Mouse (Mus musculus): ENCODE results near the gene Mchr1.

- TF ChIP-seq CTCF (IDR thresholded peaks at IDR 0.05; ENCODE audit: insufficient read depth, low read length) (no peak), POLR2A (IDR thresholded peaks at IDR 0.05; ENCODE audit: borderline replicate concordance, extremely low read depth, low read depth, low read length) (no peak)
Measured at GRCm38 (mm10) chr15:81191303-81191702, 44.0 kb upstream of the Mchr1 start.

Data from lung, adult 2 months (tissue).